Mouse (Mus musculus): ENCODE results near the gene Pkig.
A peak's percentile ranks its signal among the peaks of the same experiment; 100 is the strongest.
"Not testable (repeated sequence)": the region's sequence is repeated elsewhere in the genome, so short reads cannot be mapped to it uniquely, and the experiment has no call there.

Gene Pkig

DNA sequence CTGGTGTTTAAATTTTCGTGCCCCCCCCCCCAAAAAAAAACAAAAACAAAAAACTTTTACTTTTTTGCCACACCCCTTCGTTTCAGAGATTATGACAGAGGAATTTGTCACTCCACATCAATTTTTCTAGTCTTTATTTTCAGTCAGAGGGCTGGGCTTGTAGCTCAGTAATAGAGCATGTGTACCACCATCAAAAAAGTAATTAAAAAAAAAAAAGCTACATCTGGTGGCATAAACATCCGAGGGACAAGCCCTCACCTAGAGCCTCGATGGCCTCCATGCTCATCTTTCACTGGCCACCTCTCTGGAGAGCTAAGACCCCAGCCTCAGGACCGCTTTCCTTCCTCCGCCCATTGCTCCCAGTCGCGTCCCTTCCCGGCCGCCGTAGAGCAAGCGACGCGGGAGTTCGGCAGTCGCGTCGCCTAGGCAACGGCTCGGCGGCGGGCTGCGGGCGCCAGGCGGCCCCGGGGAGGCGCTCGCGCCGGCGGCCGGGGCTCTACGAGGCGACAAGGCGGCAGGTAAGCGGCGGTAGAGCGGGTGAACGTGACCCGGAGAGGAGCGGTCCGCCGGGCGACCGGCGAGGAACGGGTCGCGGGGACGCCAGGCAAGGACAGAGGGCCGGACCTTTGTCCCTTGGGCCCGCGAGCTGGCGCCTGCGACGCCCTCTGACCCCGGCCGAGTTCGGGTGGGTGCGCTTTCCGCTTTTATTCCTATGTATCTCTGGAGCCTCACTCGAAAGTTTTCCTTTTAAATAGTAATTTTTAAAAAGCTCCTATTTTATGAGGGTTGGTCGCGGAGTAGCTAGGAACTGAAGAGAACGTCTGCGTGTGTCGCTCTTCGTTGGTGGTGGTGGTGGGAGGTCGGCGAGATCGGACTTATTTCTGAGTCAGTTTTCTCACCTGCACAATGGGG is at the start of gene Pkig:
TSS of gene Pkig (plus strand) at position 412 of the 912 bp plus-strand sequence.
- peak; percentile 93 to 95 for DNase-seq

DNA sequence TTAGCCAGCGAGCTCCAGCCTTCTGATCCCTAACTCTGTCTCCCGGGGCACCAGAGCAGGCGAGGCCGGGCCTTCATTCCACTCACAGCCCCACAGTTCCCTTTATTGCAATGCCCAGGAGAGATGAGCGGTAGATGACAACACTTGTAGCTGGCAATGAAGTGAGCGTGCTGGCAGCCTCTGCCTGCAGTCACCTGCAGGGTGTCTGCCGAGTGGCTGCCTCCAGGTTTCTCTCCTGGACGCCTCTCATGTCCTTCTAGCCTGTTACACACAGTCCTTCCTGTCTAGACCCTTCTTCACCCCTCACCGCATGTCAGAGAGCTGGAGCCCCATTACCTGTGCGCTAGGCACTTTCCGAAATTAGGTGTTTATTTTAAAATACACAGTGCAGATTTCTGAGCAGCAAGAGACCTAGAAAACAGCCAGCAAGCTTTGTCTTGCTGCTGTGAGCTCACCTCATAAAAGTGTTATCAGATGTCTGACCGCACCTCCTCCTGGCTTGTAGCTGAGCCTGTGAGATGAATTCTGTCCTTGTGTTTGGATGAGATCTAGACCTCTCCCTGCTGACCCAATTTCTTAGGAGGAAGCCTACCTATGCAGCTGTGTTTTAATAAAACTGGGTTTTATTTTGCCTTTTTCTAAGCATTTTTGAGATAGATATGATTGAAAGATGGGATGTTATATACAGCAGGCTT is 48.8 kb upstream of the Pkig start:
- DNase-seq = no peak

- DNase-seq = no peak
These were observed 47.0 kb upstream of the Pkig start for GRCm38 (mm10) chr2:163611176-163611575.

DNA sequence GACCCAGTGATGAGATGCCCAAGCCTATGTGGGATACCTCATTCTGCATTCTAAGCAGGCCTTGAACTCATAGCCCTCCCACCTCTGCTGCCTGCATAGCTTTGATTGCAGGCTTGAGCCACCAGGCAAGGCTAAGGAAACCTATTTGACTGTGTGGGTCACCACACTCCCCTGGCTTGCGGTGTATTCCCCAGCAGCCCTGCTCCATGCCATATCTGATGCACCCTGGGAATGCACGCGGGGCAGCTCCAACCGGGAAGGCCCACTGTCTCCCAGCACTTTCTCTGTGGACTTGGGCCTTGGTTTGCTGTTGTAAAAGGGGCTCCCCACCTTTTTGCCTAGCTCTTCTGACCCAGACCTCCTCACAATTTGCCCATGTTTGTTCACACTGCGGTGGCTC is 45.0 kb upstream of the Pkig start:
- DNase-seq = no peak

DNA sequence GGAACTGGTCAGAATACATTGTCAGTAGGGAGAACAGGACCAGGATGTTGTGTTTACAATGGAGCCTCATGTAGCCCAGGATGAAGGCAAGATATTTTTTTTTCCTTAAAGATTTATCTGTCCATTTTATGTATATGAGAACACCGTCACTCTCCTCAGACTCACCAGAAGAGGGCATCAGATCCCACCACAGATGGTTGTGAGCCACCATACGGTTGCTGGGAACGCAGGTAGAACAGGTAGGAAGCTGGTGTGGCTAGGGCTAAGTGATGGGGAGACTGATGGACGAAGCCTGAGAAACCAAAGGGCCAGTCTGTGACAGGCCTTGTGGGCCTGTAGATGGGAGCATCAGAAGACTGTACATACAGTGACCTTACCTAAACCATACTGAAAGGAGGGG is 44.2 kb upstream of the Pkig start:
- DNase-seq = no peak

- DNase-seq = no peak
These were observed 42.8 kb upstream of the Pkig start for GRCm38 (mm10) chr2:163615401-163615800.

DNA sequence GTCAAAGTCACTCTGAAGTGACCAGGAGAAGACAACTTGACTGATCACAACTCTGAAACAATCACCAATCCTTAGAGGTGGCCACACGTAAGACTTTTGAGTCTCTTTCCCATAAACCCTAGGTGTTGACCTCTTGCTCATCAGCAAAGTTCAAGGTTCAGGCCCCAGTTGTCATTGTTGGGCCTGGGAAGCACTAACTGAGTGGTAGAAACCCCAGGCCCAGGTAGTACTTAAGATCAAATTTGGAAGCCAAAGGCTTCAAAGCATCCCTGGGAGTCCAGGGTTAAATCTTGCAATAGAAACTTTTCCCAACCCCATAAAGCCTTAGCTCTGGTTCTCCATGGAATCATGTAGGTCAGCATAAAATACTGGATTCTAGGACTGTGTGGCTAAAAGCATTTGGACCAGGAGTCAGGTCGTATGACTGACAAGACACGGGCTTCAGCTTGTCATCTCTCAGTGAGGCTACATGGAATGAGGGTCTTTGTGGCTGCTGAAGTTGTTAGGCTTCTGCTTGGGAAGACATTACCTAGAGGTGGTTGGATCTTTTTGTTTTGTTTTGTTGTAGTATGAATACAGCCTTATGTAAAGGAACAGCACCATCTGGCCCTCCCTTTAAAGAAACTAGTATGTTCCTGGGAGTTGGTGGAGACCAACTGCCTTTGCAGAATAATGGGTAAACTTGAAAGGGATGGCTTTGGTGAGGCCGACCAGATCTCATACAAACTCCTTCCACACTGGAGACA is 42.1 kb upstream of the Pkig start:
- DNase-seq = no peak

GRCm38 (mm10) chr2:163616652-163617227 is 41.4 kb upstream of the Pkig start:
- DNase-seq = no peak

DNA sequence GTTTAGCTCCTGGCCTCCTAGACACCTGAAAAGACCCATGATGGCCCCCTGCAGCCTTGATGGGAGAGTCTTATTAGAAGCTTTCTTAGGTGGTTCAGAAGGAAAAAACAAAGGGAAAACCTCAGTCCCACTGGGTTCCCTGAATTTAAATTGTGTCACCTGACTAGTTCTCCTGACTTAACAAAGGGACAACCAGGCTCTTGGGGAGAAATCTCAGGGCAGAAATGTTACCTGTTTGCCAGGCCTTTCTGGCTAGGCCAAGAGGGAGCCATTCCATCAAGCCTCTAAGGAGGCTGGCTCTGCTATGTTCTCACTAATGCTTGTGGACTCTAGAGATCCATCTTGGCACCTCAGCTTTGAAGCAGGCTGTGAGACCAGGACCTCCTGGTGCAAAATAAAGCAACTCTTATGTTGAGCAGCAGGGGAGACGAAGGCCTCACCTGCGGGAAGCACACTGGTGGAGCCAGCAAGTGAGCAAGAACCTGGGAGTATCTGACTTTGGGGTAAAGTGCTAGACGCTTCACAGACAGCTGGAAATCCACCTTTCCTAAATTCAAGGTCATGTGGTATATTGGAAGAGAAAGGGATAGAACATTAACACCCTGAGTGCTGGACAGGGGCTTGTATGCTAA is 40.8 kb upstream of the Pkig start:
- no peak for DNase-seq

- no peak for DNase-seq
These were observed 40.3 kb upstream of the Pkig start for GRCm38 (mm10) chr2:163617874-163618273.

GRCm38 (mm10) chr2:163620451-163620850 is 37.7 kb upstream of the Pkig start:
- no peak for DNase-seq

- not testable (repeated sequence) for DNase-seq
These were observed 36.8 kb upstream of the Pkig start for GRCm38 (mm10) chr2:163621401-163621800.

DNA sequence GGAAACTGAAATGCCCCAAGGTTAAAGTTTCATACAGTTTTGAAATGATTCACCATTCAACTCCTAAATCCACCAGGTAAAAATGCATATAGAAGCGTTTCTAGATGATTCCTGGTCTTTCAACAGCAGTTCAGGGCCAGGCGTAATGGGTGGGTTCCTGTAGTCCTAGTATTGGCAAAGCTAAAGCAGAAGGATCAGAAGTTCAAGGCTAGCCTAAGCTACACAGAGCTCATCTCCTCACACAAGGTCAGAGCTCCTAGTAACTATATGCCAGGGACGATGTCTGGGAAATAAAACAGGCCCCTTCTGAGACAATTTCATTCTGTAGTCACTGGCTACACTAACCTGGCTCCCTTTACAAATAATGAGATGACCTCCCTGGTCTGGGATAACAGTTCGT is 27.0 kb upstream of the Pkig start:
- no peak for DNase-seq

DNA sequence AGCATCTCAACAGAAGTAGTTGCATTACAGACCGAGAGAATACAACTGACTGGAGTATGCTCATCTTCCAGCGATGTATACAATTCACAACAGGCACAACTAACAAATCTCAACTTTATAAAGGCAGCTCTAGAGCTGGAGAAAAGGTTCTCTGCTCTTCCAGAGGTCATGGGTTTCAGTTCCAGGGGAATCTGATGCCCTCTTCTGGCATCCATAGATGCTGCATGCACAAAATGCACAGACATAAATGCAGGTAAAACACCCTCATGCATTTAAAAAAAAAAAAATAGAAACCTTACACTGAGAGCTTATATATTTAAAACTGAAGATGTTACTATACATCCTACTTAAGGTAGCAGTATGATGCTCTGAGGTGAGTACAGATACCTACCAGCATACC is 26.5 kb upstream of the Pkig start:
- no peak for DNase-seq

DNA sequence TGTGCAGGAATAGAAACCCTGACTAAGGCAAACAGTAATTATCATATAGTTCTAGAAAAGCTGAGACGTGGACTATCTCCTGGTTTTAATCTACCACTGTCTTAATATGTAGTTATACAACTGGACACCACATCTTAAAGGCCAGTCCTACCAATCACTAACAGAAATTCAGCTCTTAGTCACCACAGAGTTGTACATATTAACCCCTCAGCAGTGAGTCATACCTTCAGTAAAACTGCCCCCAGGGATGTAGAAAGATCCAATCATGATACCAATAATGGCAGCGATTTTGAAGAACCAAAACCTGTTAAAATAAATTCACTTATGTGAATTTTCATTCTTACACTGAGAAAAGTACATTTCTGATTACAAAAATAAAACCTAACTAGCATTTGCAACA is 24.0 kb upstream of the Pkig start:
- DNase-seq = no peak

DNA sequence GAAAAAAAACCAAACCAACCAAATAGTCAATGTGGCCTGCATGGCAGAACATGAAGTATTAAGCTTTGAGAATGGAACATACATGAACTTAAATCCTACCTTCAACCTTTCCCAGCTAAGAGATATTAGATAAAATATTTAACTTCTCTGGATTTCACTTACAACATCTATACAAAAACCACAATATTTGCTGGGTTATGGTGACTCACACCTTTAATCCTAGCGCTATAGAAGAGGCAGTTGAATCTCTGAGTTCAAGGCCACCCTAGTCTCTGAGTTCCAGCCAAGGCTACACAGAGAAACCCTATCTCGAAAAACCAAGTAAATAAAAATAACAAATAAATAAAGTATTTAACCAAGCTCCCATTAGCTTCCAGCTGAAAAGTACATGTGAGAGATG is 22.1 kb upstream of the Pkig start:
- no peak for DNase-seq

DNA sequence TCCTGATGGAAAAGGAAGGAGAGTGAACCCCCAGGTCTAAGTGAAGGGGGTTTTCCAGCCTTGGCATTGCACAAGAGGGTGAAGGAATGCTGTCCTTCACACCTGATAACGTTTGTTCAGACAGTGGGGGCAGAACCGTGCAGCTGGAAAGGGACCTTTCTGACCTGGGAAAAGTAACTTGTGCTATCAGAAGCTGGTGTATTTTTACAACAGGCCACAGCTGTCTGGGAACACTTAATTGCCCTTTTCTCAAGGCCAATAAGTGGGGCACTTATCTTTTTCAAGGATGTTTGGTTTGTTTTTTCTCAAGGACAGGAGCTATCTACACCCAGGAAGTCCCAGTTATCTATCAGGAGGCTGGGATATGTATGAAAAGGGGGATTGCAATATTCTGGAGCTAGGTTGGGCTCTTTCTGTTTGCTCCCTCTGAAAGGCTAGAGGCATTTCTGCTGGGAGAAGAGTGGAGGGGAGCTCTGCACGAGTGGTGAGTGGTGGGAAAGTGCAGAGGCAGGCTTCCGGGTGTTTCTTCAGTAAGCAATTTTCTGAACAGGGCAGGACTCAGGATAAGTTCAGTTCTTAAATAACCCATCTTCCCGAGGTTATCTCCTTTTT is 20.4 kb upstream of the Pkig start:
- DNase-seq = no peak

- DNase-seq = no peak
These were observed 17.7 kb upstream of the Pkig start for GRCm38 (mm10) chr2:163640493-163640892.

DNA sequence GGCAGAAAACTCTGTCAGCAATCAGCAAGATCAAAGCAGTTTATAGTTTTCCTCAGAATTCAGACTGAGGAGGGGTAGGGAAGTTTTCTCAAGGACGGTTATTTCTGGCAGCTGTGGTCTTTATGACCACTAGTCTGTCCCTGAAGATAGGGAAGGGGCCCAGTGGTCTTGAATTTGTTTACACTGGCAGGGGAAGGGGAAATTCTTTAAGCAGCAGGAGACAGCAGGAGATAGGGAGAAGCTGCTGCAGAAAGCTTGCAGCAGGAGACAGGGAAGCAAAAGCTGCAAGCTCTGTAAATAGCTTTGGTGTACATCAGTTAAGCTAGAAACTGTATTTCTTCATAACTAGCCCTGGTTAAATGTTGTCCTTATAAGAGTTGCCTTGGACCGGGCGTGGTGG is 16.5 kb upstream of the Pkig start:
- DNase-seq = no peak

- DNase-seq = peak; percentile 41 to 61
These were observed 15.3 kb upstream of the Pkig start for GRCm38 (mm10) chr2:163642685-163643575.

DNA sequence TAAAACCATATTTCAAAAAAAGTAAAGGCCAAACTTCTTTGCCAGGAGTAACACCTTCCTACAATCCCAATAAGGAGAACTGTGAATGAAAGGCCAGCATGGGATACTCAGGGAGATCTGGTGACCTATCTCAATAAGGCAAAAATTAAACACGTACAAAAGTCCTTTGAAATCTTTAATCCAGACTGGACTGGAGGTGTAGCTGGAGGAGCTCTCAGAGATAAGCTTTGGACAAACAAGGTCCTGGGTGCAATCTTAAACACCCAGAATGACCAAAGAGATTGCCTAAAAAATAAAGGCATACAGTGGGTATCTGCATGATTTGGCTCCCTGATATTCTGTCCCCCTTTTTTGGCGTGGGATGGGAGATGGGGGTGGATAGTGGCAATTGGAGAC is 14.6 kb upstream of the Pkig start:
- no peak for DNase-seq
